Mouse (Mus musculus) liver, adult 2 months (tissue): ENCODE measurements at regions not wholly inside any gene's neighbourhood (a gene's known extent, or its start where the extent isn't known, plus 50 kb on each side); places are given as distances from the start of the nearest gene placed in this dataset.
A peak's percentile ranks its signal among the peaks of the same experiment; 100 is the strongest.

Experiments used
- DNase-seq: peaks from one replicate; pipeline ENCODE4 v3.0.0-alpha.2; 2011; ENCODE audit warnings: low read depth, low spot score; ENCODE audit errors: extremely low read depth
- H3K27ac ChIP-seq: fragments of 200-500 bp; replicated peaks from 2 replicates; pipeline ENCODE4 v1.5.1; 2012; ENCODE audit warnings: low read depth, mild to moderate bottlenecking, control low read depth, inconsistent platforms, low read length; ENCODE audit not compliant: insufficient read depth
- H3K27me3 ChIP-seq: fragments of 200-500 bp; 2 replicates; pipeline ENCODE4 v1.6.1; 2012; ENCODE audit warnings: mild to moderate bottlenecking, moderate library complexity, low read length, inconsistent platforms; ENCODE audit not compliant: control insufficient read depth, insufficient read depth
- H3K36me3 ChIP-seq: fragments of 200-500 bp; 2 replicates; pipeline ENCODE4 v1.6.1; 2012; ENCODE audit warnings: low read length, inconsistent platforms; ENCODE audit not compliant: control insufficient read depth, insufficient read depth
- H3K4me1 ChIP-seq: fragments of 200-500 bp; 2 replicates; pipeline ENCODE4 v1.6.1; 2011; ENCODE audit warnings: low read length; ENCODE audit not compliant: control insufficient read depth, insufficient read depth
- H3K4me3 ChIP-seq: fragments of 200-500 bp; 2 replicates; pipeline ENCODE4 v1.5.1; 2011; ENCODE audit warnings: low read depth, mild to moderate bottlenecking, control low read depth, low read length, moderate library complexity; ENCODE audit not compliant: insufficient read depth
- H3K79me2 ChIP-seq: fragments of 200-500 bp; 2 replicates; pipeline ENCODE4 v1.6.1; 2012; ENCODE audit warnings: inconsistent platforms, mild to moderate bottlenecking, low read length, moderate library complexity; ENCODE audit not compliant: control insufficient read depth, insufficient read depth
- H3K9ac ChIP-seq: fragments of 200-500 bp; 2 replicates; pipeline ENCODE4 v1.6.1; 2012; ENCODE audit warnings: low read depth, mild to moderate bottlenecking, control low read depth, inconsistent platforms, low read length
- CTCF ChIP-seq: fragments of 200-500 bp; IDR thresholded peaks from 2 replicates; pipeline ENCODE4 v1.5.1; 2011; ENCODE audit warnings: low read depth, low read length, control low read depth
- POLR2A ChIP-seq: fragments of 200-500 bp; IDR thresholded peaks from 2 replicates; pipeline ENCODE4 v1.6.1; 2011; ENCODE audit warnings: low read length, control low read depth; ENCODE audit not compliant: insufficient read depth; ENCODE audit errors: extremely low read depth
- WGBS: fragments of 180-500 bp; shearing (Covaris S2); methylation state at CpG from one replicate; pipeline ENCODE4 v1.1.7; 2018; 5-methylcytosine and 5-hydroxymethylcytosine counted together

DNA sequence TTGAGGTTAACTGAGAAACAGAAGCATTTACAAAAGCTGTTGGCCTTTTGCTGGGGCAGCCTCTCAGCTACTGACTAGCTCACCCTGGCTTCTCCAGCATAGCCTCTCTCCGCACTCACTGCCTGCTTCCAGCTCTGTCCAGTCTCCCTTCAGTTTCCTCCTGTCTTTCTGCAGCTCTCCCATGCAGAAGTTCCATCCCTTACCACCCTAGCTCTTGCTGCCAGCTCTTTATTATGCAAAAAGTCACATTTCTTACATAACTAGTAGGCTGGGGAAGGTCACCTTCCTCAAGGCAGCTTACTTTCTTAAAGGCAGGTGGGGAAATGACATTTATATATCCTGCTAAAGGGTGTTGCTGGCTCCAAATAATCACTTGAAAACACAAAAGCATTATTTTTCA is 91.1 kb upstream of the Prok2 start:
- DNase-seq: no peak
- H3K79me2 ChIP-seq: no peaks in the 10 kb centered on the region
- 90% methylated on average over 1 of the region's 1 CpGs for WGBS
- no peaks in the 10 kb centered on the region for H3K4me1 ChIP-seq
- H3K36me3 ChIP-seq: no peaks in the 10 kb centered on the region
- no peak overlapping the region for H3K27ac ChIP-seq
- H3K9ac ChIP-seq: no peak overlapping the region
- no peak for TF ChIP-seq CTCF
- no peak for TF ChIP-seq POLR2A
- no peak overlapping the region for H3K4me3 ChIP-seq
- H3K27me3 ChIP-seq: no peaks in the 10 kb centered on the region

DNA sequence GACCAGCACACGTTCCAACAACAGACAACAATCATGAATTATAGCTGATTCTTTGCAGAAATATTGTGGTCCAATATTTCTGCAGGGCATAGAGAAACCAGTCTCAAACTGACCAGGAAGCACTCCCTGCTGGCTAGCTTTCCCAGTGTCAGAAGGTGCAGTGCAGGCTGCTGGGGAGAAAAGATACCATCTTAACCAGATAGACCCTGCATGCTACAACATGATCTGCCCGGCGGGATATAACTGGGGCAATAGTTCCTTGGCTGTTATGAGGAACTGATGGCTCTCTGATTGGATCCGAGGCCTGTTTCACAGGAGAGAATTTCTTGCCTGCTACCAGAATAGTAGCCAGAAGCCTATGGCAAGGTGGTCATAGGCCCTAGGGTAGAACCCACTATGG is 86.9 kb upstream of the Prok2 start:
- DNase-seq: no peak
- Histone ChIP-seq H3K27me3 (no peaks in the 10 kb centered on the region), H3K36me3 (no peaks in the 10 kb centered on the region), H3K79me2 (no peaks in the 10 kb centered on the region), H3K4me3 (no peak overlapping the region), H3K27ac (no peak overlapping the region), H3K4me1 (no peaks in the 10 kb centered on the region), H3K9ac (no peak overlapping the region)
- WGBS: 84% methylated on average over 4 of the region's 4 CpGs
- TF ChIP-seq CTCF (no peak), POLR2A (no peak)

DNA sequence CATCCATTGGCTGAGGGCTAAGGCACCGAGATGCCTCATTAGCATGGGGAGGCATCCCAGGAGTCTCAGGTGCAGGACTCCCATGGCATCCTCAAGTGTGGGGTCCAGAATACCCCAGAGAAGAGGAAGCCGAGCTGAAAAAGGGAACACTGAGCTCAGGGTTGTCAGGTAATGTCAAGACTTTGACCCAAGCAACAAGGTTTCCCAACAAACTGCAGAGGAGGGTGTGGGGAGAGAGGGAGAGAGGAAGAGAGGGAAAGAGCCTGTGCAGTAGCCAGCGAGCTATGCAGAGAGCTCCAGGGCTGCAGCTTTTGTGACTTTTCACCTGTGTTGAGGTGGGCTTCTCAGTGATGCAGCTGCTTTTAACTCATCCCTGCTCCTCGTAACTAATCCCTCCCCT is 85.7 kb upstream of the Prok2 start:
- DNase-seq: no peak
- H3K27me3 ChIP-seq: no peaks in the 10 kb centered on the region
- WGBS: 82% methylated on average over 4 of the region's 4 CpGs
- no peak overlapping the region for H3K27ac ChIP-seq
- no peaks in the 10 kb centered on the region for H3K79me2 ChIP-seq
- H3K36me3 ChIP-seq: no peaks in the 10 kb centered on the region
- no peak for TF ChIP-seq POLR2A
- no peak for TF ChIP-seq CTCF
- H3K9ac ChIP-seq: no peak overlapping the region
- no peaks in the 10 kb centered on the region for H3K4me1 ChIP-seq
- H3K4me3 ChIP-seq: no peak overlapping the region

DNA sequence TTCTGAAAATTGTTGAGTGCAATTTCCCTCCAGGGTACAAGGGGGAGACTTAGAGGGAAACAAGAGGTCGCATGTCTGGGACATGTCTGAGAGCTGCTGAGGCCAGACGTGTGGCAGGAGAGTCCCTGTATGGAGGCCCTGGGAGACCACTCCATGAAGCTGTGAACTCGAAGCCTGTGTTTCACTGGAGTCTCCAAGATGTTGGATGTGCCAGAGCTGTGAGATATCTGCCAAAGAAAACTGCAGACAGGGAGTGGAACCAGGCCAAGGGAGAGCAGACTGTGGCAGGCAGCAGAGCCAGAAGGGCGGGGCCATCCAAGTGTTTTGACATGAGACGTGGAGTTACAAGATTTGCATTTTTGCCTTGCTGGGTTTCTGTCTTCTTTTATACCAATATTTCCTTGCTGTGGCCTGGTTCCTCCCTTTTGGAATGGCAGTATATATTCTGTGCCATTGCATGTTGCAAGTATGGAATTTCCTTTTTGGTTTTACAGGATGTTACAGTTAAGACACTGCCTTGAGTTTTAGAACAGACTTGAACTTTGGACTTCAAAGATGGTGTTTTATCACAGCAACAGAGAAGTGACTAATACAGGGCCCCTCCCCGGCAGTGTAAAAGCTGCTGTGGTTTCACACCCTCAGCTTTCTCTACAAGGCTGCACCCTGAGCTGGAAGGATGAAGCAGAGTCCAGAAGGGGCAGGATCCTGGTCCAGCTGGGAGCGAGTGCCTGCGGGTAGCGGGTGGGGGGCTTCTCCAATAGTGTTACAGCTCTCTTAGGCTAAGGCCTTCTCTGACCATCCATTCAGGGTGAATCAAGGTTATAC is 85.0 kb upstream of the Prok2 start:
- TF ChIP-seq CTCF (no peak), POLR2A (no peak)
- no peaks in the 10 kb centered on the region for H3K79me2 ChIP-seq
- no peak overlapping the region for H3K27ac ChIP-seq
- no peak overlapping the region for H3K4me3 ChIP-seq
- WGBS: 71% methylated on average over 9 of the region's 9 CpGs
- H3K4me1 ChIP-seq: no peaks in the 10 kb centered on the region
- DNase-seq: peak; percentile 16
- H3K36me3 ChIP-seq: no peaks in the 10 kb centered on the region
- no peaks in the 10 kb centered on the region for H3K27me3 ChIP-seq
- no peak overlapping the region for H3K9ac ChIP-seq

DNA sequence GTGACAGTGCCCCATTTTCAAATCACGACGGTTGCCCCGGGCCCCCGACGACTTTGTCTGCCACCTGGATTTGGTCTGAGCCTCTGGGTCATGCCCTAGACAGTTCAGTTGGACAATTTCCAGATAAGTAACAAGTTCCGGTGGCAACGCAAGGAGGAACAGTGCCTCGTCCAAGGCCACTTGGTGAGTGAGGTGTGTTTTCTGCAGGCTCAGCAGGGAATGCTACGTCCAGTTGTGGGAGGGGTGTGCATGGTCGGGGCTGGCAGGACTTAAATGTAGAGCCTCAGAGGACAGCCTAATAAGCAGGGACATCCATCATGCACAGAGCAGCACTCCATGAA is 78.7 kb upstream of the Prok2 start:
- Histone ChIP-seq H3K36me3 (no peaks in the 10 kb centered on the region), H3K4me3 (no peak overlapping the region), H3K9ac (no peak overlapping the region), H3K27me3 (no peaks in the 10 kb centered on the region), H3K4me1 (no peaks in the 10 kb centered on the region), H3K27ac (no peak overlapping the region), H3K79me2 (no peaks in the 10 kb centered on the region)
- no peak for DNase-seq
- 25% methylated on average over 10 of the region's 10 CpGs for WGBS
- TF ChIP-seq POLR2A (no peak), CTCF (no peak)
